Mouse (Mus musculus) spleen, adult 2 months (tissue): ENCODE measurements around the gene Umodl1.

Experiments
- CTCF ChIP-seq: fragments of 200-500 bp; IDR thresholded peaks from 2 replicates; pipeline ENCODE4 v1.5.1; 2011; ENCODE audit warnings: mild to moderate bottlenecking, inconsistent platforms; ENCODE audit not compliant: insufficient read depth, insufficient read length, insufficient replicate concordance; ENCODE audit errors: extremely low read depth
- POLR2A ChIP-seq: fragments of 200-500 bp; IDR thresholded peaks from 2 replicates; pipeline ENCODE4 v1.6.1; 2011; ENCODE audit warnings: low read depth, low read length, inconsistent platforms

GRCm38 (mm10) chr17:31000897-31001296 lies 46.5 kb downstream of the Umodl1 start:
- TF ChIP-seq CTCF (no peak), POLR2A (no peak)
